ENCODE assay signal across 14 mouse cellular contexts in genomic region chr4:130539706-130540105, GRCm38 (mm10). TPM values are rescaled to one million over a fixed set of nuclear protein-coding genes. Genes with fewer than 3 reads are reported as not detected.
DNase-seq lines count a peak whose midpoint lies in the region; ATAC-seq and TF ChIP-seq lines count a peak whose summit lies in the region.
"Had no signal": no experiment of that assay in that cellular context is flagged by ENCODE, and none has a peak within 500 bp of the region (broad histone marks: within the 10 kb centered on the region; RNA-seq: fewer than 3 reads in every experiment).

No protein-coding gene starts in this region.

- ATAC-seq in cerebellum, adult (ENCODE audit: insufficient number of reproducible peaks, low FRiP score, low TSS enrichment) = peak; percentile 80
- ATAC-seq in hindbrain, postnatal 0 days = peak; percentile 80

- H3K27ac ChIP-seq in gastrocnemius, adult 2 months = 0 out of 2 replicates have a peak overlapping the region, but pooled peaks have one; percentile 28
- peak overlapping the region; percentile 56; the same call in 1 of the 2 replicates for H3K27ac ChIP-seq in hindbrain, postnatal 0 days
- H3K27ac ChIP-seq: limb, embryonic 10.5 days; liver, embryonic 15.5 days had no signal

- TF ChIP-seq CTCF in gastrocnemius, adult 2 months (IDR thresholded peaks at IDR 0.05) = no peak
- no peak for TF ChIP-seq CTCF in hindbrain, postnatal 0 days (IDR thresholded peaks at IDR 0.05; ENCODE audit: low read depth)

- intact Hi-C loops in gastrocnemius, adult 2 months (cut with DNase I) = no loop called here
- intact Hi-C loops in gastrocnemius, postnatal 14 days (cut with DNase I; ENCODE audit: low total_unique reads) = no loop called here

- no peak overlapping the region for H3K4me2 ChIP-seq in hindbrain, postnatal 0 days (ENCODE audit: low read depth, low read length)
- H3K4me2 ChIP-seq: liver, embryonic 15.5 days; neural tube, embryonic 13.5 days had no signal

- H3K36me3 ChIP-seq in hindbrain, postnatal 0 days (ENCODE audit: insufficient read depth, low read length) = no peaks in the 10 kb centered on the region
- H3K36me3 ChIP-seq: liver, embryonic 15.5 days had no signal

- H3K9me3 ChIP-seq in hindbrain, postnatal 0 days (ENCODE audit: low read length) = no peaks in the 10 kb centered on the region
- H3K9me3 ChIP-seq: limb, embryonic 10.5 days; liver, embryonic 15.5 days; neural tube, embryonic 13.5 days had no signal

- H3K4me3 ChIP-seq in gastrocnemius, adult 2 months = no peak overlapping the region
- H3K4me3 ChIP-seq in hindbrain, postnatal 0 days (ENCODE audit: low read length) = no peak overlapping the region
- H3K4me3 ChIP-seq: limb, embryonic 10.5 days; liver, embryonic 15.5 days; neural tube, embryonic 13.5 days had no signal

- no peak for DNase-seq in gastrocnemius, adult 2 months
- no peak for DNase-seq in gastrocnemius, postnatal 14 days
- DNase-seq in cerebellum, postnatal 10 days = peak; percentile 96 to 98
- peak; percentile 84 for DNase-seq in hindbrain, postnatal 0 days (ENCODE audit: low spot score)
- no peak for DNase-seq in gastrocnemius, postnatal 25 days
- no peak for DNase-seq in kidney, postnatal 4 days
- DNase-seq: kidney, postnatal 10 days; lung, postnatal 4 days; midbrain, embryonic 14.5 days; thymus, adult 2 months had no signal

- WGBS in hindbrain, postnatal 0 days = 56% methylated on average over 7 of the region's 7 CpGs

- H3K4me1 ChIP-seq in hindbrain, postnatal 0 days (ENCODE audit: insufficient read depth, low read length) = peaks cover 14% of the 10 kb centered on the region
- H3K4me1 ChIP-seq: liver, embryonic 15.5 days had no signal

- H3K9ac ChIP-seq in hindbrain, postnatal 0 days (replicated peaks; ENCODE audit: low read length) = no peak overlapping the region
- H3K9ac ChIP-seq: liver, embryonic 15.5 days; neural tube, embryonic 13.5 days had no signal

- no peaks in the 10 kb centered on the region for H3K27me3 ChIP-seq in hindbrain, postnatal 0 days (ENCODE audit: insufficient read depth, low read length)
- H3K27me3 ChIP-seq: liver, embryonic 15.5 days; neural tube, embryonic 13.5 days had no signal

RNA-seq across cellular contexts. Expression of gene Nkain1, which starts 34.3 kb away (rescaled TPM):
- 10 to 100 TPM; 11.5 to 17.9 TPM for total RNA-seq in gastrocnemius, adult 2 months (2021)
- total RNA-seq in gastrocnemius, postnatal 14 days (2021) = 10 to 100 TPM; 11.7 to 12.2 TPM
- 313 and 323 TPM in 2 replicates for total RNA-seq in hindbrain, postnatal 0 days (2014; rRNA removed)
- polyA plus RNA-seq in hindbrain, postnatal 0 days (2015; fragmentation: Nextera tagmentation; extraction: Ambion mirVana) = 10.1 and 10.2 TPM in 2 replicates
- 10 to 100 TPM in 1 of 2 experiments, 1 to 10 TPM in 1; 6.7 to 15.0 TPM for total RNA-seq in gastrocnemius, postnatal 25 days (2021)
- polyA plus RNA-seq: liver, embryonic 15.5 days had no signal

Comparison
In these comparisons a context has a peak if more than half of its experiments do, and no peak if none do; other contexts are left out.
1. DNase-seq: peak in cerebellum, postnatal 10 days (2 of 2) and hindbrain, postnatal 0 days (single experiment); none in gastrocnemius, adult 2 months (single experiment), gastrocnemius, postnatal 14 days (single experiment), gastrocnemius, postnatal 25 days (single experiment) and kidney, postnatal 4 days (0 of 2).
2. RNA of gene Nkain1, which starts 34.3 kb away (total RNA-seq): 313 to 323 TPM in hindbrain, postnatal 0 days; 11.5 to 17.9 TPM in gastrocnemius, adult 2 months, 6.7 to 15.0 TPM in gastrocnemius, postnatal 25 days and 11.7 to 12.2 TPM in gastrocnemius, postnatal 14 days; every median in the first group is over 10 times any median in the second.